Mouse (Mus musculus): Measurements from ENCODE around the gene Tbc1d16.
A peak's percentile ranks its signal among the peaks of the same experiment; 100 is the strongest.

DNA sequence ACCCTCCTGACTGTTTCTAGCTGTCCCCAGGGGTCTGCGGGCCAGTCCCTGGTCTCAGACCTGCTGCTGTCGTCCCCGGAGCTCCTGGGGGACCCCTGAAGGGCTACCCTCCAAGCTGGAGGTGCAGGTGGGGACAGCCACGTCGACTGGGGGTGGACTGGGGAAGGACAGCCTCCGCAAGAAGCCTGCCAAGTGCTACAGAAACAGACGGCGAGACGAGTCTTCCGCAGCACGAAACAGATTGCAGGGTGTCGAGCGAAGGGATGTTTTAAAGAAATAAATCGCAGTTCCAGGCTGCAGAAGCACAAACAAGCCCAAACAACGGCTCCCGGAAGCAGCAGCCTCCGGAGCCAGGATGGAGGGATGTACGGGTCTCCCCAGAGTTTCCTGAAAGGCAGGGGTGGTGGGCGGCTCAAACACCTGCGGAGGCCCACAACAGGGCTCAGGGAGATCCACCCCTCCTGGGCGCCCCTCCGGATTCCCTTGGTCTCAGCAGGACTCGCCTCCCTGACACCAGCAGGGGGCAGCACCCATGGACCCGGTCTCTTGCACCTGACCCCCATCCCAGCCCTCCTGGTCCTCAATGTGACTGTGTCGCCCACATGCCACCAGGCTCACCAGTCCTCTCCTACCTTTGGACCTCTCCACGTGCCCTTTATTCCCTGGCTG is 29.6 kb downstream of the Tbc1d16 start:
- peak; percentile 54 for TF ChIP-seq CTCF (IDR thresholded peaks at IDR 0.05; ENCODE audit: borderline replicate concordance, extremely low read depth, insufficient read depth, insufficient read length)
- TF ChIP-seq POLR2A (IDR thresholded peaks at IDR 0.05; ENCODE audit: borderline replicate concordance, extremely low read depth, insufficient read depth, insufficient read length, poor library complexity, severe bottlenecking): no peak
